Mouse (Mus musculus) liver, adult 2 months (tissue): ENCODE results near the gene Ldlrad2.

Source experiments
- CTCF ChIP-seq: fragments of 200-500 bp; IDR thresholded peaks from 2 replicates; pipeline ENCODE4 v1.5.1; 2011; ENCODE audit warnings: low read depth, low read length, control low read depth
- POLR2A ChIP-seq: fragments of 200-500 bp; IDR thresholded peaks from 2 replicates; pipeline ENCODE4 v1.6.1; 2011; ENCODE audit warnings: low read length, control low read depth; ENCODE audit not compliant: insufficient read depth; ENCODE audit errors: extremely low read depth

- TF ChIP-seq CTCF (no peak), POLR2A (no peak)
Measured at GRCm38 (mm10) chr4:137609281-137609680, 34.9 kb upstream of the Ldlrad2 start.
